Mouse (Mus musculus) lung, postnatal 0 days (tissue): Measurements from ENCODE around the gene Mgat5. TPM values are rescaled to one million over a fixed set of nuclear protein-coding genes. Genes with fewer than 3 reads are reported as not detected.
A peak's percentile ranks its signal among the peaks of the same experiment; 100 is the strongest.

Experiments
- ATAC-seq: fragments of 200-750 bp; cut with Nextera tagmentation; 2 replicates; pipeline ENCODE4 v1.8.0; 2017; ENCODE audit warnings: moderate library complexity
- DNase-seq: peaks from one replicate; pipeline ENCODE4 v3.0.0-alpha.2; 2016; ENCODE audit warnings: low spot score
- H3K27ac ChIP-seq: fragments of 300-500 bp; sonication (generic); 2 replicates; pipeline ENCODE4 v1.5.1; 2014; ENCODE audit warnings: antibody characterized with exemption, mild to moderate bottlenecking, low read length, mixed read lengths
- H3K27me3 ChIP-seq: fragments of 300-500 bp; sonication (generic); replicated peaks from 2 replicates; pipeline ENCODE4 v1.6.1; 2014; ENCODE audit warnings: low read length, mixed read lengths; ENCODE audit not compliant: insufficient read depth
- H3K36me3 ChIP-seq: fragments of 300-500 bp; sonication (generic); 2 replicates; pipeline ENCODE4 v1.6.1; 2014; ENCODE audit warnings: low read length, mixed read lengths; ENCODE audit not compliant: insufficient read depth
- H3K4me1 ChIP-seq: fragments of 300-500 bp; sonication (generic); 2 replicates; pipeline ENCODE4 v1.6.1; 2014; ENCODE audit warnings: antibody characterized with exemption, low read depth, low read length, mixed read lengths; ENCODE audit not compliant: insufficient read depth
- H3K4me2 ChIP-seq: fragments of 300-500 bp; sonication (generic); replicated peaks from 2 replicates; pipeline ENCODE4 v1.6.1; 2014; ENCODE audit warnings: low read depth, mild to moderate bottlenecking, low read length, moderate library complexity, mixed read lengths
- H3K4me3 ChIP-seq: fragments of 300-500 bp; sonication (generic); 2 replicates; pipeline ENCODE4 v1.5.1; 2014; ENCODE audit warnings: low read depth, low read length
- H3K9ac ChIP-seq: fragments of 300-500 bp; sonication (generic); replicated peaks from 2 replicates; pipeline ENCODE4 v1.6.1; 2014; ENCODE audit warnings: low read depth, mild to moderate bottlenecking
- H3K9me3 ChIP-seq: fragments of 300-500 bp; sonication (generic); 2 replicates; pipeline ENCODE4 v1.6.1; 2016; ENCODE audit warnings: low read length, mixed read lengths
- CTCF ChIP-seq: IDR thresholded peaks from 2 replicates; pipeline ENCODE4 v1.5.1; 2016; ENCODE audit warnings: antibody characterized with exemption, mild to moderate bottlenecking
- EP300 ChIP-seq: IDR thresholded peaks from 2 replicates; pipeline ENCODE4 v1.6.1; 2016; ENCODE audit warnings: antibody characterized with exemption, mild to moderate bottlenecking, control low read depth
- WGBS: fragments of 180-500 bp; shearing (Covaris S2); extraction: QIAGEN DNeasy Blood & Tissue Kit; methylation state at CpG from one replicate; pipeline ENCODE4 v1.1.7; 2014; 5-methylcytosine and 5-hydroxymethylcytosine counted together
- polyA plus RNA-seq: library from polyadenylated mRNA; unstranded; fragments of >200 nt; fragmentation: Nextera tagmentation; extraction: Ambion mirVana; gene quantifications from 2 replicates; pipeline ENCODE4 v1.2.1, GENCODE M21; 2015

Gene Mgat5
- polyA plus RNA-seq, 1 experiment from 2014 or later, result 3.5 TPM

- no peak for DNase-seq
- no peaks in the 10 kb centered on the region for H3K36me3 ChIP-seq
- no peak for TF ChIP-seq EP300
- TF ChIP-seq CTCF, result no peak
- no peak overlapping the region for H3K4me3 ChIP-seq
- WGBS, result 64% methylated on average over 8 of the region's 8 CpGs
- no peak overlapping the region for H3K9ac ChIP-seq
- H3K27ac ChIP-seq, result no peak overlapping the region
- no peaks in the 10 kb centered on the region for H3K27me3 ChIP-seq
- no peaks in the 10 kb centered on the region for H3K9me3 ChIP-seq
- no peak for ATAC-seq
- no peaks in the 10 kb centered on the region for H3K4me1 ChIP-seq
- no peak overlapping the region for H3K4me2 ChIP-seq
Observed at GRCm38 (mm10) chr1:127169516-127169915, 35.3 kb upstream of the Mgat5 start.

GRCm38 (mm10) chr1:127171361-127171760 is 33.5 kb upstream of the Mgat5 start:
- Histone ChIP-seq H3K27ac (no peak overlapping the region), H3K9me3 (no peaks in the 10 kb centered on the region), H3K9ac (no peak overlapping the region), H3K4me2 (no peak overlapping the region), H3K4me1 (no peaks in the 10 kb centered on the region), H3K27me3 (no peaks in the 10 kb centered on the region), H3K36me3 (no peaks in the 10 kb centered on the region), H3K4me3 (no peak overlapping the region)
- DNase-seq (no peak), ATAC-seq (no peak)
- no peak for TF ChIP-seq EP300
- TF ChIP-seq CTCF, result no peak
- 67% methylated on average over 7 of the region's 7 CpGs for WGBS

- no peak overlapping the region for H3K4me2 ChIP-seq
- ATAC-seq (no peak), DNase-seq (no peak)
- no peaks in the 10 kb centered on the region for H3K27me3 ChIP-seq
- H3K9me3 ChIP-seq, result no peaks in the 10 kb centered on the region
- WGBS, result 80% methylated on average over 3 of the region's 3 CpGs
- no peak overlapping the region for H3K9ac ChIP-seq
- H3K36me3 ChIP-seq, result no peaks in the 10 kb centered on the region
- H3K4me1 ChIP-seq, result no peaks in the 10 kb centered on the region
- TF ChIP-seq EP300 (no peak), CTCF (no peak)
- H3K27ac ChIP-seq, result no peak overlapping the region
- H3K4me3 ChIP-seq, result no peak overlapping the region
Observed at GRCm38 (mm10) chr1:127173448-127173847, 31.4 kb upstream of the Mgat5 start.

- H3K9me3 ChIP-seq, result no peaks in the 10 kb centered on the region
- DNase-seq, result no peak
- no peak for ATAC-seq
- H3K4me1 ChIP-seq, result no peaks in the 10 kb centered on the region
- H3K9ac ChIP-seq, result no peak overlapping the region
- no peak for TF ChIP-seq CTCF
- TF ChIP-seq EP300, result no peak
- H3K4me2 ChIP-seq, result no peak overlapping the region
- WGBS, result 78% methylated on average over 6 of the region's 6 CpGs
- no peak overlapping the region for H3K4me3 ChIP-seq
- H3K36me3 ChIP-seq, result no peaks in the 10 kb centered on the region
- no peaks in the 10 kb centered on the region for H3K27me3 ChIP-seq
- H3K27ac ChIP-seq, result no peak overlapping the region
Observed at GRCm38 (mm10) chr1:127192396-127192795, 12.4 kb upstream of the Mgat5 start.

GRCm38 (mm10) chr1:127199186-127199585 is 5.6 kb upstream of the Mgat5 start:
- 51% methylated on average over 2 of the region's 2 CpGs for WGBS

GRCm38 (mm10) chr1:127202360-127202759 is 2.5 kb upstream of the Mgat5 start:
- TF ChIP-seq EP300 (no peak), CTCF (no peak)

More at GRCm38 (mm10) chr1:127199186-127199585, 5.6 kb upstream of the Mgat5 start:
- Histone ChIP-seq H3K36me3 (no peaks in the 10 kb centered on the region), H3K4me3 (no peak overlapping the region), H3K4me2 (no peak overlapping the region), H3K27me3 (no peaks in the 10 kb centered on the region), H3K9ac (no peak overlapping the region), H3K9me3 (no peaks in the 10 kb centered on the region), H3K4me1 (no peaks in the 10 kb centered on the region; the same call in 1 of the 2 replicates), H3K27ac (no peak overlapping the region)
- TF ChIP-seq EP300 (no peak), CTCF (no peak)
- no peak for DNase-seq
- no peak for ATAC-seq

GRCm38 (mm10) chr1:127203231-127203764 is 1.5 kb upstream of the Mgat5 start:
- Histone ChIP-seq H3K27ac (no peak overlapping the region), H3K9ac (no peak overlapping the region), H3K9me3 (no peaks in the 10 kb centered on the region), H3K36me3 (no peaks in the 10 kb centered on the region), H3K4me1 (no peaks in the 10 kb centered on the region; the same call in 1 of the 2 replicates), H3K4me3 (no peak overlapping the region), H3K27me3 (no peaks in the 10 kb centered on the region), H3K4me2 (no peak overlapping the region)
- peak; percentile 61 for DNase-seq
- WGBS, result 32% methylated on average over 4 of the region's 4 CpGs
- no peak for ATAC-seq
- TF ChIP-seq CTCF (peak; percentile 61), EP300 (no peak)

More at GRCm38 (mm10) chr1:127202360-127202759, 2.5 kb upstream of the Mgat5 start:
- DNase-seq (no peak), ATAC-seq (no peak)
- no peaks in the 10 kb centered on the region for H3K36me3 ChIP-seq
- H3K4me1 ChIP-seq, result no peaks in the 10 kb centered on the region; the same call in 1 of the 2 replicates
- H3K9ac ChIP-seq, result no peak overlapping the region
- no peaks in the 10 kb centered on the region for H3K27me3 ChIP-seq
- no peak overlapping the region for H3K27ac ChIP-seq
- H3K4me3 ChIP-seq, result no peak overlapping the region
- no peak overlapping the region for H3K4me2 ChIP-seq
- H3K9me3 ChIP-seq, result no peaks in the 10 kb centered on the region
- WGBS, result 46% methylated on average over 4 of the region's 4 CpGs
